Mouse (Mus musculus): ENCODE data around the gene Crisp2.
"Not testable (repeated sequence)": the region's sequence is repeated elsewhere in the genome, so short reads cannot be mapped to it uniquely, and the experiment has no call there.

Crisp2 gene

DNA sequence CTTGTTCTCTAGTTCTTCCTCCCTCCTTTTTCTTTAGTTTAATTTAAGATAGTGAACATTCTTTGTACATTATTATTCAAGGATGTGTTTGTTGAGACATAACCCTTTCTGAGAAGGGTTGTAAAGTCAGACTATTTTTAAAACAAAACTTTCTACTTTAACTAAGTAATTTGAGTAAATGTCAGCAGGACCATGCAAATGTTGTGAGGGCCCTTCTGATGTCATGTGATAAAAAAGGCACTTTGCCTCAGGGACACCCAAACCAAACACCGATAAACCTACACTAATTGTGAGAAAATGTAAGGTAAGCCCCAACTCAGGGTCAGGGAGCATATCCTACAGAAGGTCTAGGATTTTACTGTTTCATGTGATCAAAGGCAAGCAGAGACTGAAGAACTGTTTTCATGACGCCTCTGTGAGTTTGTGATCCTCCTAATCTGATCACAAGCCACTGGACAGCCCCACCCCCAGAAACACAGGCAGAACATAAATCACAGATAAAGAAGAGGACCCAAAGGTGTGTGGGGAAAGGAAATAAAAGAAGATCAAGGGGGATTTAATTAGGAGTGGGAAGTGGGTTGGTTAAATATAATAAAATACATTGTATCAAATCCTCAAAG lies at the start of gene Crisp2:
Crisp2 (minus strand) TSS at position 51 of the 620 bp plus-strand sequence.
- no peak for DNase-seq (ENCODE audit: low spot score in 2 of 2)

DNA sequence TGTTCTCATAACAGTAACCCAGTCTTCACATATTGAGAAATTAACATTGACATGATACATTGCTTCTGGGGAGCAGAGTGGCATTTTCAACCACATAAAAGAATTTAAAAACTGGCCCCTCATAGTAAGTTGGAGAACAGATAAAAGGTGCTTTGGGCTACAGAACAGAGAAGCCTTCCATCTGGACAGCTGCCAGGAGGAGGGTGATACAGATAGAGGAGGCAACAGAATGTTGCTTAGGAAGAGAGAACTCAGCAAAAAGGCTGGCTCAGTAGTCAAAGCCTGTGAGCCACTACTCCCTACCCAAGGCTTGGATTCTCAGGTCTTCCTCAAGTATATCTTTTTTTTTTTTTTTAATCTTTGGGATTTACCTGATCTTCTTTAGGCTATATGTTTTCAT lies 48.3 kb upstream of the Crisp2 start:
- no peak for DNase-seq (ENCODE audit: low spot score in 2 of 2)

DNA sequence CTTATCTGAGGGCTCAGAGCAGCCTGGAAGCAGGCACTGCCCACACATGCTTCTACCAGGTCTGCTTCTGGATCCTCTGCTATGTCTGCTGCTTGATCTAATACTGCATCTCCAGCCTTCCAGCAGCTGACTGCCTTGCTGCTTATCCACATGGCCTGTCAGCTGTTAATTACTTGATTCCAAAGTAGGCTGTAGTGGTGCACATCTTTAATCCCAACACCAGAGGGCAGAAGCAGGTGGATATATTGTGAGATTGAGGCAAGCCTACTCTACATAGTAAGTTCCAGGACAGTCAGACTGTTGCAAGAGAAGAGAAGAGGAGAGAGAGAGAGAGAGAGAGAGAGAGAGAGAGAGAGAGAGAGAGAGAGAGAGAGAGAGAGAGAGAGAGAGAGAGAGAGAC lies 30.5 kb upstream of the Crisp2 start:
- DNase-seq (ENCODE audit: low spot score in 2 of 2), result peak; percentile 19 to 27

DNA sequence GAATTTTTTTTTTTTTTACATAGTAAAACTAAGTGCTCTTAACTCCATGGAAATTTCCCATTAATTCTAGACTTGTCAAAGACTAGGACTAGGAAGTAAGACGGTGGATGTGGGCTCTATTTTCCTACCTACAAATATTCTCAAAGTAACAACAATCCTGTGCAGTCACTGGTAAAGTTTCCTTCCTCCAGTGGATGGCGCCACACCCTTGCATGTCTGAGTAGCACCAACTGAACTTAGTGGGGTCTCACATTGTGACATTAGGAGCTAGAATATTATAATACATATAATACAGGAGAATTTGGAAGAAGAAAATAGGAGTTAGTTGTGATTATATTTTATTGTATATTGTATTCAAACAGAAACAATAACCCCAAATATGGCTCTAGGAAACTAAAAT lies 25.1 kb upstream of the Crisp2 start:
- no peak for DNase-seq (ENCODE audit: low spot score in 2 of 2)

DNA sequence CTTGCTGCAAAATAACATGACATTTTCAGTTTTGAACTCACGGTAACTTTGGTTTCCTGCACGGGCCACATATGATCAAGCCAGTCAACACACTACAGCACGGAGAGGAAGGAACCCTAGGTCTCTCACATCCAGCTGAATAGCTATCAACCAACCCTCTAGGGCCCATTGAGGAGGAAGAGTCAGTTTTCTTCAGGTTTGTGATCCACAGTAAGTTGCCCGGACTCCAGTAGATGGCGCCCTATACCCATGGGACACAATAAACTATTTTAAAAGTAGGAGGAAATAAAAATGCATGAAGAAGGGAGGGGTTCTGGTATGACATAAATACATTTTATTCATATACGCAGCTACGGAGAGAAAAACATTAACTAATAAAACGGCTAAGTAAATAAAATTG lies 17.7 kb upstream of the Crisp2 start:
- DNase-seq (ENCODE audit: low spot score in 2 of 2), result peak in 1 of 2 experiments; percentile 23

DNA sequence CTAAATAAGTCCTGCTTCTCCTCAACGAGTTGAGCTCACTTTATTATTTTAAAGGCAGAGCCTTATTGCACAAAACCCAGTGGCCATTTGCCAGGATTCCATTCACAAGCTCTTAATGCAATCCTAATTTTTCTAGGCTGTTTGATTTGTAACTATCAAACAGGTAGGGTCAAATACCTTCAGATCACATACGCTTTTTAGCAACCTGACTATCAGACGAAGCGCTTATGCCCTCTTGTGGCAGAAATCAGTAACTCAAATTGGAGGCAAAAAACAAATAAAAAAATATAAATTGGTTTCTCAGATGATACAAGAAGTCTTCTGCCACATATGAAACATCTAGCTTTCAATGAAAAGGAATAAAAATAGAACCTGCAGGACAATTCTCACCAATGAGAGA lies 17.0 kb upstream of the Crisp2 start:
- no peak for DNase-seq (ENCODE audit: low spot score in 2 of 2)

DNA sequence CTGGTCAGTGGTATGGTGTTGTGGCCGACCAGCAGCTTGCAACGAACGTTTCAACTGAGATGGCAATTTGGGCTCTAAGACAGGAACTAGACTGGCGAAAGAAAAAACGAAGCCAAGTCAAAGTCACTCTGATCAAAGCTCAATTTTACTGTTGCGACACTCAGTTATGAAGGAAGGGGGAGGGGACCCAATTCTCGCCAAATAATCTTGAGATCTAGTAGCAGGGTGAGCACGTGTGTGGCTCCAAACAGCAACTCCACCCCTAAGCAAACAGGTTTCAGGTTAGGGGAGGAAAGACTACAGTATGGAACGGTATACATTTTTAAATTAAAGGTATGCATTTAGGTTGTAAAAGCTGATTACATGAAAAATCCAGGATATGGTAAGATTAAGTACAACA lies 14.7 kb upstream of the Crisp2 start:
- DNase-seq (ENCODE audit: low spot score in 2 of 2), result peak in 1 of 2 experiments; percentile 10

DNA sequence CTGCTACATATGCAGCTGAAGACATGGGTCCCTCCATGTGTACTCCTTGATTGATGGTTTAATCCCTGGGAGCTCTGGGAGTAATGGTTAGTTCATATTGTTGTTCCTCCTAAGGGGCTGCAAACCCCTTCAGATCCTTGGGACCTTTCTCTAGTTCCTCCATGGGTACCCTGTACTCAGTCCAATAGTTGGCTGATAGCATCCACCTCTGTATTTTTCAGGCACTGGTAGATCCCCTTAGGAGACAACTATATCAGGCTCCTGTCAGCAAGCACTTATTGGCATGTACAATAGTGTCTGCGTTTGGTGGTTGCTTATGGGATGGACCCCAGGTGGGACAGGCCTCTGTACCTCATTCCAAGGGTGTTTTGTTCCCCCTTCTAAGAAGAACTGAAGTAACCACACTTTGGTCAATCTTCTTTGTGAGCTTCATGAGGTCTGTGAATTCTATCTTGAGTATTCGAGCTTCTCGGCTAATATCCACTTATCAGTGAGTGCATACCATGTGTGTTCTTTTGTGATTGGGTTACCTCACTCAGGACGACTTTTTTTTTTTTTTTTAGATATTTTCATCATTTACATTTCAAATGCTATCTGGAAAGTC lies 10.6 kb upstream of the Crisp2 start:
- DNase-seq (ENCODE audit: low spot score in 2 of 2), result no peak

DNA sequence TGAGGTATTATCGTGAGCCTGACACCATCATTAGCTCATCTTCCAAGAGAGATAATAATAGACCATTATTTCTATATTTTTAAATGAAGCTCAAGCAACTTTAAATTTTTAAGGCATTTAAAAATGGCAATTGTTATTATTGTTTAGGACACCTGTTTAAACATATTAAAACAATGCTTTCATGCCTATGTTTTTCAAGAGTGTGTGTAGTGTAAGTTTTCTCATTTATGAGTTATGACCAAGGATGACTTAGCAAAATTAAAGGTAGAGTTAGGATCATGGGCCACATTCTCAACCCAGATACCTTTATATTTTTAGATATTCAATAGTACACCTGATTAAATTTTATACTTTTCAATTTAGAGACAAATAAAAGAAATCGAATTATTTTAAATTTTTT lies 5.5 kb upstream of the Crisp2 start:
- DNase-seq (ENCODE audit: low spot score in 2 of 2), result no peak

DNA sequence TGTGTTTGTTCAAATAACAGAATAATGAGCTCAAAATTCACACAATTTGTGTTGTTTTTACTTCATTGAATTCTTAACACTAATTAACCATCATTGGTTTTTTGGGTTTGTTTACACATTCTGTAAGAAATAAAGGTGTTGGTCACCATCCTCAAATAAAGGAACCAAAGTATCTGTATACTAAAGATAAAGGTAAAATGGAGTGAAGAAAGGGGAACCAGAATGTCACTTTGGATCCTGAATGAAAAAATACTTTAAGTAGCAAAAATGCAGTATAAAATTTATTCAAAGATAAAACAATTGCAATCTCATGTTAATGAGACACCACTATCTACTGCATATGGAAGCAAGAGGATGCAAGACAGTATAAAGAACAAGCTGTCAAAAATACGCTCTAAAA lies 4.8 kb upstream of the Crisp2 start:
- DNase-seq (ENCODE audit: low spot score in 2 of 2), result no peak

DNA sequence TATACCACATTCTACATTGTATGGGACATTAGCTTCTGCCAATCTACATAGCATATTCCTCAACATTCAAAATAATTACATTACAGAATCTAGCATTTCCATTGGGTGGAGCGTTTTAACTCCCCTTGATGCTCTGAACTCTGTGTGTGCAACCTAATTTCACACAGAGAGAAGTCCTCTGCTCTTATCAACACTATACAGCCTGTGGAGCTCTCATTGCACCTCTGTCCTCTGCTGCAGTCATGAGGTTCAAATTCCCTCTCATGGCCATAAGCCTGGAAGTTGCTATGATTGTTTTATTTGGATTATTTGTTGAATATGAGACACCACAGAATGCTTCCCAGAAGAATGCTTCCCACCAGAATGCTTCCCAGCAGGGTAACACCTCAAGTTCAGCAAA lies 4.1 kb upstream of the Crisp2 start, which contains the start of gene Rhag:
Rhag (plus strand) TSS at position 193 of the 400 bp plus-strand sequence.
- no peak for DNase-seq (ENCODE audit: low spot score in 2 of 2)

DNA sequence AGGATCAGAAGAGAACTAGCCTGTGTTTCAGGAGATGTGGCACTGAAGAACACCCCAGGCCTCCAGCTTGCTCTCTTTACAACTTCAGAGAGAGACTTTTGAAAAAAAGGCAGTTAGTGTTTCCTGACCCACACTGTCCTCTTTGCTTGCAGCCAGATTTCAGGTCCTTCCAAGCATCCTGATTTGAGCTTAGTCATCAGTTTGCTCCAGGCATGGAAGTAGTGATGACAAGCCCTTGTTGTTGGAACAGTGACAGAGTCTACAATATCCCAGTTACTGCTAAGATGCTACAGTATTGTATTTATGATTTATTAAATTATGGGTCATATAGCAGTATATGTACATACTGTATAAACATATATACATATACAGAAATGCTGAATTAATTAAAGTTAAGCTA lies 1.3 kb upstream of the Crisp2 start:
- no peak for DNase-seq (ENCODE audit: low spot score in 2 of 2)

DNA sequence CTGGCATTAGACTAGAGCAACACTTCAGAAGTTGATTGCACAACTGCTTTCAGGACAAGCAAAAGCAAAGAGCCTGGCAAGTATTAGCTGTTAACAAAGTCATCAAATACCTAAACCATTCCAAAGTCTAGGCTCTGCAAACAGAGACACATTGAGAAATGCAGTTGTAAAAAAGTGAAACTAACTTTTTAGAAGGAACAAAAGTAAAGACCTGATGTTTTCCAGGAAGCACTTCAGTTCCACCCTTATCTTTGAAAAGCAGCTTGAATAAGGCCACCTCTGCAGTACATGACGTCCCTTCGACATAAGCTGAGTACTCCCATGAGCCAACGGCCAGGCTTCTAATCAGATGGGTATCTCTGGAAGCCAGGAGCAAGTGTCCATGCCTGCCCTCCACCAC lies 253 bp downstream of the Crisp2 start:
- no peak for DNase-seq (ENCODE audit: low spot score in 2 of 2)

DNA sequence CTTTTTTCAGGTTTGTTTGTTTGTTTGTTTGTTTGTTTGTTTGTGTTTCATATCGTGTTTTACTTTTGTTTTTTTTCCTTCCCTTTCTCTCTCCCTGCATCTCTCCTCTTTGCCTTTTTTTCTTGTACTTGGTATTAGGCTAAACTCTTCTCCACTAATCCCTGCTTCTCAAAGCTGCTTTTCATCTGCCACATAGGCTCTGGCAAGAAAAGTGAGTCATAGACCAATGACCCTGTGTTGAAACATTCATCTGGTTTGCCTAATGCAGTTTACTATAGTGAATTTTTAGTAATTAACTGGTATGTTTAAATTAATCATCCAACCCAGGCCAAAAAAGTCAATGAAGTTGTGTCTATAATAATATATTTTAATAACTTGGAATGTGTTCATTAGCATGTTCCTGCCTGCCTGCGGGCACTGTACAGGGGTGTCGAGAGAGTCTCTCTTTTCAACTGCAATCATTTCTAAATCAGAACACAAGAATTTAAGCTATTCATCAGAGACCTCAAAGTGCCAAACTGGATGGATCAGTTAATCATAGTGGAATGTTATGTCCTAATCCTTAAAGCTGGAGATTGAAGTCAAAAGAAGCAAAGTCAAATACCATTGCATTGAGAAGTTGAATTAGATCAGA lies 4.0 kb downstream of the Crisp2 start:
- DNase-seq (ENCODE audit: low spot score in 2 of 2), result no peak

DNA sequence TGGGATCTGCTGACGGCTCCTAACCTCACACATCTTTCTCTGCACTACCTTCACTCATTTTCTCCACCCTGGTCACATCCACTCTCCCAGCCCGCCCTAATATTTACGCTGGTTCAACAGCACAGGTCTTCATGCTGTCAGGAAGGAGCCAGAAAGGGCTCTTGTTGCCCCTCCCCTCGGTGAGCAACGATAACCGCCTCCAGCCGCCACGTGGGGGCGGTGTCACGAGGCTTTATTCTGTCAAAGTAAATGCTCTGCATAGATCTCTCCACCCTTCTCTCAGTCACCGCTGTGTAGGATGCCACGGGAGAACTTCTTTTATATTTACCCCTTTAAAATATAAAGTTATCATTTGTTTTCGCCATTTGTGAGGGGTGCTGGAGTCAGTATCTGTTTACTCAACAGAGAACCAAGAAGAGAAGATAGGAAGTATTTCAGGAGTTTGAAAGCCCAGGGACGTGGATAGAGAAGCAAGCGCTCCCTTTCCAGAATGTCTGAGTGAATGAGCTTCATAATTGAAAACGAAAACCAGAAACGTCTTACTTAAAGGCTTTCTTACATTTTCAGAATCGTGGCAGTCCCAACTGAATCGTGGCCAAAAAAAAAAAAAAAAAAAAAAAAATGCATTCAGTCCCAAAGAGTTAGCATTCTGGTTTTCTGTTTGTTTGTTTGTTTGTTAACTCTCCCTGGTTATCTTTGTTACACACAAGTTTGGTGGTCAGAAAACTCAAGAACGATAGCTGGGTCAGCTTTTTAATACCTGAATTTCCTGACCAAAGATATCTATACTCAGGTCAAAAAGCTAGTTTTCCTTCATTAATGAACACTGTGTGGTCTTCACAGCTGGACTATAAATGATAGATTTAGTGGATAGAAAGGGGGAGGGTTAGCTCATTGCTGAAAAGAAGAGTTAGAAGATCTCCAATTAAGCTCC lies 12.6 kb downstream of the Crisp2 start:
- peak in 1 of 2 experiments; percentile 38 for DNase-seq (ENCODE audit: low spot score in 2 of 2)

DNA sequence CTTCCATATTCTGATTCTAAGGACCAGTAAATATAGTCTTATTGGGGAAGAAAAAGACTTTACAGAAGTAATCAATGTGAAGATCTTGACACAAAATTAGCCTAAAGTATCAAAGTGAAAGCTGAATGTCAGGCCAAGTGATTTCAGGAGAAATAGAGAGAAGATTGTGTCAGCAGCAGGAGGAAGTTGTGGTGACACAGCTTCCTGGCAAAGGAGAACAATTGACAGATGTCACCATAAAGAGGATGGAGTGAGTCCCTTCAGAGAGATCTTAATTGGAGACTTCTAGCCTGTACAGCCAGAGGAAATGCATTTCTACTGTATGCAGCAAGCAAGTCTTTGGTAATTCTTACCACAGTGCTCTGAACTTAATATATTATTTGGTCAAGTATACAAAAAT lies 16.9 kb downstream of the Crisp2 start:
- no peak for DNase-seq (ENCODE audit: low spot score in 2 of 2)

DNA sequence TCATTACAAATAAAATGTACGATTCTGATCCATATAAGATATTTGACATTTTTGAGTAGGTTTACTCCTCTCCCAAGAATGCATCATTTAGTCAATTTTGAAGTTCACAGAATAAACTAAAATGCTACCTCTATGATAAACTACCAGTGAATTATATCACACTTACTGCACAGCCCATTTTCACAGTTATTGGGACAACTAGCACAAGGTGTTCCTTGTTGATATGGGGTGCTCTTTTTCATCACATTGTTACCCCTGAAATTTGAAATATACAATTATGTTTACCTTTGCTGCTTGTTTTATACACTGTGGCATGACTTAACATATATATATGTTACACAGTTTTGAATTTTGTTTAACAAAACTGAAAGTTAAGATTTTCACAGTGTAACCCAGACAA lies 39.7 kb downstream of the Crisp2 start:
- DNase-seq (ENCODE audit: low spot score in 2 of 2), result no peak

DNA sequence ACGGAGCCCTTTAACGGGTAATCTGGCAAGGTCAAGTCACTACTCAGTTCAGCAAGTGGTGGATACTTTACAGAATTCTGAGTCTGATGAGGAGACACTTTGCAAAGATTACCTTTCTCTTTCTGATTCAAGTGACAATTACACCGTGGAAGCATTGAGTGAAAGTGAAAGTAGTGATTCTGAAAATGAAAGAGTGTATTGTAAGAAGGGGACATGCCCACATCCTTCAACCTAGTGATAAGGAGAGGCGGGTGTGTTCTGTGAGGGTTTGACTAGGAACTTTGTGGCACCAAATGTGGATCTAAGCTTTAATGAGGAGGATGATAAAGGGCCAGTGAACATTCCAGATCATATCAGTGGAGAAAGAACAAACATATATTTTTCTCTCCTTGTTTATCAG lies 43.1 kb downstream of the Crisp2 start:
- no peak for DNase-seq (ENCODE audit: low spot score in 2 of 2)

DNA sequence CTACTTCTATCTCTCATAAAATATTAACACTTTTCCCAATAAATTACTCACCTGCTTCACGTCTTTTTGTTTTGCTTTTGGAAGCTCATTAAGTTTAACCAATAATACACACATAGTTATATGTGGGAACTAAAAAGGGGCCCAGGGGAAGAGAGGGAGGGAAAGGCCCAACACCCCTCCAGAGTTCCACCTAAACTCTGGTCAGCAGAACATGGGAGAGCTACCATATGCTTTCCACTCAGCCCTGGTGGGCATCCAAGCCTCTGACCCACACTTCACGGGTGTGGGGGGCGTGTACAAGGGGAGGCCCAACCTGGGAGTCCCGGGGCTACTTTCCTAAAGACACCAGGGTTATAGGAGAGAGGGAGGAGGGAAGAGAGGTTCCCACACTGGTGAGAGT lies 75.1 kb downstream of the Crisp2 start:
- DNase-seq (ENCODE audit: low spot score in 2 of 2), result no peak

DNA sequence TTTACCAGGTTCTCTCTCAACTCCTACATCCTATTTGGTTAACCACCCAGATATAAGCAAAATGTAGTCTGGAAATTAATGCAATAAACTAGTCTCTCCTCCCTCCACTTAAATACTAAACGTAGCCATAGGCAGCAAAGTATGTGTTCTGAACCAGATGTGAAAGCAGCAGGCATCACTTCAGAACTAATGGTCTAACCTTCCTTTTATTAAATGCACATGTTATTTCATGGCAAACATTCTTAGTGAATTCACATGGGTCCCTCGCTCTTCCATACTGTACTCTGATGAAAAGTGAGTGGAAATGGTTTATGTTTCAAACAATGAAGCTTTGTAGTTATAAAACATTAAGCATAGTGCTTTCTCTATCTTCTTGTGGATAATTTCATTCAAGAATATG lies 75.5 kb downstream of the Crisp2 start:
- DNase-seq (ENCODE audit: low spot score in 2 of 2), result no peak

DNA sequence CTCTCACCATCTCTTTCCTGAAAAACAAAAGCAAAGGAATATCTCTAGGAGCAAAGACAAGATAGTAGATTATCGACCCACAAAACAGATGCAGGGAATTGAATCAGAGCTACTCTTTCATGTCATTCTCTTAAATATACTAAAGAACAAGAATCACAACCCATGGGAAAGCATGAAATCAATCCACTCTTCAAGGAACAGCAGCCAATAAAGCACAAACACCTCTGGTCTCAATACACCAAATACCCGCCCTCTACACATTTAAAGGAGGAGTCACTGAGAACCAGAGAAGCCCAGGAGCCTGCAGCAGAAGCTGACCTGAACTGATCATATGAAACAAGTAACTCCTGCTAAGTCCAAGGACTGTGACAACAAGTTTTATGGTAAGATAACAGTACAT lies 80.0 kb downstream of the Crisp2 start, which contains the start of gene Esp1:
Esp1 (plus strand) TSS at position 301 of the 400 bp plus-strand sequence.
- no peak for DNase-seq (ENCODE audit: low spot score in 2 of 2)

DNA sequence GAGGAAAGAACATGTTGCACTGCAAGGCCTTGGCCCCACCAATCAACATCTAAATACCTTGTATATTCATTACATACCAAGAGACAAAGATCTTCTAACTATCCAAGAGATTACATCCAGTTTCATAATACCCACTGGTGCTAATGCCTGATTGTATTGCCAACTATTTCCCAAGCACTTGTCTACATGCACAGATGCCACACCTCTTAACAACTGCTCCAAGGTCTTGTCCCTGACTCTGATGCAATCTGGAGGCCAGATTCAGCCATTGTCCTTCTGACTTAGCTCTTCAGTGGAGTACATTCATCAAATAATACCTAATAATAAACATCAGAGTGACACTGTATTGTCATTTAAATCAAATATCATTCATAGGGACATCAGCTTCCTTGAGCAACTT lies 89.7 kb downstream of the Crisp2 start:
- DNase-seq (ENCODE audit: low spot score in 2 of 2), result not testable (repeated sequence)

Data from urinary bladder, postnatal 36 days (tissue).